Mouse (Mus musculus): ENCODE results near the gene Sgpp2. TPM values are rescaled to one million over a fixed set of nuclear protein-coding genes. Genes with fewer than 3 reads are reported as not detected.

The Sgpp2 gene
- polyA plus RNA-seq, 1 experiment from 2014 or later: 19.5 TPM

Other genes starting within 250 kb of the Sgpp2 start
- gene Pax3, start 113.2 kb upstream of the Sgpp2 start, polyA plus RNA-seq (2015; fragmentation: Nextera tagmentation; extraction: Ambion mirVana): 0.04 and 0.05 TPM in 2 replicates
- gene Farsb, start 178.6 kb downstream of the Sgpp2 start, polyA plus RNA-seq (2015; fragmentation: Nextera tagmentation; extraction: Ambion mirVana): 140 and 150 TPM in 2 replicates
- gene Mogat1, start 200.6 kb downstream of the Sgpp2 start, polyA plus RNA-seq (2015; fragmentation: Nextera tagmentation; extraction: Ambion mirVana): 0.37 TPM in 1 of 2 replicates, not detected in the other
- gene BC035947, start 201.8 kb downstream of the Sgpp2 start, polyA plus RNA-seq (2015; fragmentation: Nextera tagmentation; extraction: Ambion mirVana): 0.08 and 0.18 TPM in 2 replicates

Data from stomach, embryonic 15.5 days (tissue).